13 mouse cellular contexts compared by ENCODE assay signal in genomic region chr8:117854301-117854700, GRCm38 (mm10).
"Had no signal": no experiment of that assay in that cellular context is flagged by ENCODE, and none has a peak within 500 bp of the region (broad histone marks: within the 10 kb centered on the region; RNA-seq: fewer than 3 reads in every experiment).

No protein-coding gene starts in this region.

- H3K27me3 ChIP-seq: midbrain, embryonic 15.5 days; neural tube, embryonic 12.5 days had no signal

- H3K4me3 ChIP-seq: layer of hippocampus, adult 2 months; limb, embryonic 10.5 days; midbrain, embryonic 10.5 days; midbrain, embryonic 15.5 days; neural tube, embryonic 12.5 days had no signal

- H3K9me3 ChIP-seq: limb, embryonic 10.5 days; midbrain, embryonic 10.5 days; midbrain, embryonic 15.5 days; neural tube, embryonic 12.5 days had no signal

- H3K36me3 ChIP-seq: limb, embryonic 10.5 days; midbrain, embryonic 10.5 days; midbrain, embryonic 15.5 days; neural tube, embryonic 12.5 days had no signal

- ATAC-seq: inflammation-experienced regulatory T-cells, adult 6 months; intestine, postnatal 0 days; midbrain, embryonic 15.5 days had no signal

- DNase-seq: kidney, adult 8-10 months; kidney, postnatal 36 days; lung, embryonic 14.5 days; lung, postnatal 10 days; thymus, adult 2 months; thymus, postnatal 25 days had no signal

- H3K4me2 ChIP-seq: lung, embryonic 14.5 days; midbrain, embryonic 15.5 days; neural tube, embryonic 12.5 days had no signal

- H3K4me1 ChIP-seq: midbrain, embryonic 10.5 days; midbrain, embryonic 15.5 days; neural tube, embryonic 12.5 days had no signal

- H3K27ac ChIP-seq: layer of hippocampus, adult 2 months; limb, embryonic 10.5 days; midbrain, embryonic 10.5 days; midbrain, embryonic 15.5 days; neural tube, embryonic 12.5 days had no signal

- H3K9ac ChIP-seq: lung, embryonic 14.5 days; midbrain, embryonic 15.5 days; neural tube, embryonic 12.5 days had no signal
